Mouse (Mus musculus) olfactory bulb, adult 2 months (tissue): Measurements from ENCODE around the gene Chpf. TPM values are rescaled to one million over a fixed set of nuclear protein-coding genes. Genes with fewer than 3 reads are reported as not detected.

ENCODE experiments used
- H3K27ac ChIP-seq: fragments of 200-500 bp; 2 replicates; pipeline ENCODE4 v1.5.1; 2012; ENCODE audit warnings: low read depth, low read length; ENCODE audit not compliant: insufficient read depth
- H3K4me1 ChIP-seq: fragments of 200-500 bp; 2 replicates; pipeline ENCODE4 v1.6.1; 2012; ENCODE audit warnings: low read length; ENCODE audit not compliant: control insufficient read depth, insufficient read depth
- H3K4me3 ChIP-seq: fragments of 200-500 bp; 2 replicates; pipeline ENCODE4 v1.5.1; 2012; ENCODE audit warnings: mild to moderate bottlenecking, low read depth, low read length, moderate library complexity; ENCODE audit not compliant: insufficient read depth
- CTCF ChIP-seq: fragments of 200-500 bp; IDR thresholded peaks from 2 replicates; pipeline ENCODE4 v1.5.1; 2012; ENCODE audit warnings: low read depth, mild to moderate bottlenecking, low read length, moderate library complexity; ENCODE audit not compliant: insufficient read depth
- POLR2A ChIP-seq: fragments of 200-500 bp; IDR thresholded peaks from 2 replicates; pipeline ENCODE4 v1.6.1; 2012; ENCODE audit warnings: mild to moderate bottlenecking, low read depth, low read length, moderate library complexity; ENCODE audit not compliant: insufficient read depth
- WGBS: fragments of 180-500 bp; shearing (Covaris S2); methylation state at CpG from one replicate; pipeline ENCODE4 v1.1.7; 2018; 5-methylcytosine and 5-hydroxymethylcytosine counted together
- polyA plus RNA-seq: library from polyadenylated mRNA; stranded (reverse); fragments of >200 nt; gene quantifications from 2 replicates; pipeline ENCODE4 v1.2.4, GENCODE M21; 2012; ENCODE audit warnings: low replicate concordance; ENCODE audit not compliant: missing spikeins, insufficient read depth, insufficient read length

The Chpf gene
- polyA plus RNA-seq, 1 experiment, result not detected

DNA sequence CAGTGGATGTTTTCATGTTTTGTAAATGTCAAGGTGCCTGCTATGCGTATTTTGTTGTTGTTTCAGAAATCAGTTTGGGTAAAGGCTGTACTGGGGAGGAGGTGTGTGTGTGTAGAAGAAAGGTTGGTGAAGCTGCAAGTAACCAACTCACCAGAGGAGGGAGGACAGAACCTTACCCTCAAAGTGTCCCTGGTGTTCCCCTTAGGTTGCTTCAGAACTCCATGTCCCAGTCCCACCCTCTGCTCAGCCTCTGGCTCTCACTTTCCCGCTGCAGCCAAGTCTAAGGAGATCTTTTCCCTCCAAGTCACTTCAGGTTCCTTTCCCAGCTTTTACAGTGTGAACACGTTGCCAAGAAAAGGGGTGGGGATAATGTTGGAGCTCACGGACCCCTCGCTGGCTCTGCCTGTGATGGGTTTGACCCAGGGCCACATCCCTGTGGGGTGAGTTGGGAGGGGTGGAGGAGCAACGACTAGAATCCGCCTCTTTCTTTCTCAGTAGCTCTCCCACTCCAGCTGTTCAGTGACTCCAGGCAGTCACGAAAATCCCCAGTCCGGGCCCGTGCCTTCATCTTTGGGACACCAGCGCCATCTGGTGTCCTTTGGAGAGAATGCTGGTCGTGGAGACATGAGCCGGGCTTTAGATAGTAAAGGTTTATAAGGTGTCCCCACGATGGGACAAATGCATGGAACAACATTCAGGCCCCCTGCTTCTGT lies 11.7 kb downstream of the Chpf start:
- peak; percentile 97 for TF ChIP-seq CTCF
- TF ChIP-seq POLR2A, result no peak
- no peak overlapping the region for H3K27ac ChIP-seq

DNA sequence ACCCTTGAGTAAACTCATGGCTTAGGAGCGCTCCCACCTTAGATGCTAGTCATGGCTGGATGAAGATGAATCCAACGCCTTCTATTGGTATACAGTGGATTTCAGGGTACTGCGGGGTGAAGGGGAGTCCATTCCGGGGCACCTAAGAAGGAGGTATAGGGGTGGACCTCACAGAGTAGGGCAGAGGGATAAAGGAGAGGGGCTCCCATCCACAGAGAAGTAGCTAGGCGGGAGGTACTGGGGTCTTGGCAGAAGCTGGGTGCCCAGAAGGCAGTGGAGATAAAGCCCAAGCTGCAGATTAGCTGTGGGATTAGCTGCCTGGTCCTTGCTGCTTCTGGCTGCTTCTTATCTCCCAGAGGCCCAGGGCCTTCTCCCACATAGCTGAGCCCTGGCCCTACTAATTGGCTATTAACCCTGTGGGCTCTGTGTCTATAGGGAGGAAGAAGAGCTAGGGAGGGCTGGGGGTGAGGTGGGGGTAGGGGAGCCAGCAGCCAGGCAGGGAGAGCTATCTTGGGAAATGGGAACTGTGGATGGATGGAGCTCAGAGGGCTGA lies 15.4 kb downstream of the Chpf start:
- H3K4me3 ChIP-seq, result no peak overlapping the region
- H3K4me1 ChIP-seq, result peaks cover 14% of the 10 kb centered on the region
- TF ChIP-seq POLR2A (no peak), CTCF (no peak)
- H3K27ac ChIP-seq, result no peak overlapping the region
- 91% methylated on average over 5 of the region's 5 CpGs for WGBS

More for the DNA sequence above, 11.7 kb downstream of the Chpf start:
- 8% methylated on average over 14 of the region's 14 CpGs for WGBS
- Histone ChIP-seq H3K4me3 (no peak overlapping the region), H3K4me1 (peaks cover 7% of the 10 kb centered on the region)

DNA sequence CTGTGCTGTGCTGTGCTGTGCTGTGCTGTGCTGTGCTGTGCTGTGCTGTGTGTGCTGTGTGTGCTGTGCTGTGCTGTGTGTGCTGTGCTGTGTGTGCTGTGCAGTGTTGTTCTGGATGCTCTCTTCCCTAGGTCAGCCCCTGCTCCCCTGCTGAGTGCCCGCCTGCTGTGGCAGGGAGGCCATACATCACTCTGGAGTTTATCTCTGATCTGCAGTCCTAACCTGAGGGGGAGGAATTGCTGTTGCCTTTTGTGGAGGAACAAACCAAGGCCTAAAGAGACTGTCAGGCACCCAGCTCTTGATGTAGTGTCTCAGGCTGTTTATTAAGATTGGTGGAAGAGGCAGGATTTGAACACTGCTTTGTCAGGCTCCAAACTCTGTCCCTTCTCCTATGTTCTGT lies 16.5 kb downstream of the Chpf start:
- no peak for TF ChIP-seq POLR2A
- no peak for TF ChIP-seq CTCF
- Histone ChIP-seq H3K4me1 (peaks cover 22% of the 10 kb centered on the region), H3K4me3 (no peak overlapping the region), H3K27ac (no peak overlapping the region)
- 91% methylated on average over 1 of the region's 1 CpGs for WGBS

DNA sequence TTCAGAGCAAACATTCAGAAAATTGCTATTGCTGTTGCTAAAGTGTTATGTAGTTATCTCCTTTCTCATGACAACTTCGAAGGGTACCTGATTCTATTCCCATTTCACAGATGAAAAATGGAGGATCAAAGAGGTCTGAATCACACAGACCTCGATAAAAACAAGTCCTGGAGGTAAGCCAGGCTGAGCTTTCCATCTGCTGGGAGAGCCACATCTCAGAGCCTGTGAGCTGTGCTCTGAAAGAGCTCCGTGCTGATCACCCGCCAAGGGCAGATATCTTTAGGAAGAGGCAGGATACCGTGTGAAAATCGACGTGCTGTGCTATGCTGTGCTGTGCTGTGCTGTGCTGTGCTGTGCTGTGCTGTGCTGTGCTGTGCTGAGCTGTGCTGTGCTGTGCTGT lies 18.8 kb downstream of the Chpf start:
- no peak overlapping the region for H3K27ac ChIP-seq
- 48% methylated on average over 7 of the region's 7 CpGs for WGBS
- H3K4me3 ChIP-seq, result no peak overlapping the region
- no peak for TF ChIP-seq POLR2A
- no peak for TF ChIP-seq CTCF
- H3K4me1 ChIP-seq, result peaks cover 39% of the 10 kb centered on the region

DNA sequence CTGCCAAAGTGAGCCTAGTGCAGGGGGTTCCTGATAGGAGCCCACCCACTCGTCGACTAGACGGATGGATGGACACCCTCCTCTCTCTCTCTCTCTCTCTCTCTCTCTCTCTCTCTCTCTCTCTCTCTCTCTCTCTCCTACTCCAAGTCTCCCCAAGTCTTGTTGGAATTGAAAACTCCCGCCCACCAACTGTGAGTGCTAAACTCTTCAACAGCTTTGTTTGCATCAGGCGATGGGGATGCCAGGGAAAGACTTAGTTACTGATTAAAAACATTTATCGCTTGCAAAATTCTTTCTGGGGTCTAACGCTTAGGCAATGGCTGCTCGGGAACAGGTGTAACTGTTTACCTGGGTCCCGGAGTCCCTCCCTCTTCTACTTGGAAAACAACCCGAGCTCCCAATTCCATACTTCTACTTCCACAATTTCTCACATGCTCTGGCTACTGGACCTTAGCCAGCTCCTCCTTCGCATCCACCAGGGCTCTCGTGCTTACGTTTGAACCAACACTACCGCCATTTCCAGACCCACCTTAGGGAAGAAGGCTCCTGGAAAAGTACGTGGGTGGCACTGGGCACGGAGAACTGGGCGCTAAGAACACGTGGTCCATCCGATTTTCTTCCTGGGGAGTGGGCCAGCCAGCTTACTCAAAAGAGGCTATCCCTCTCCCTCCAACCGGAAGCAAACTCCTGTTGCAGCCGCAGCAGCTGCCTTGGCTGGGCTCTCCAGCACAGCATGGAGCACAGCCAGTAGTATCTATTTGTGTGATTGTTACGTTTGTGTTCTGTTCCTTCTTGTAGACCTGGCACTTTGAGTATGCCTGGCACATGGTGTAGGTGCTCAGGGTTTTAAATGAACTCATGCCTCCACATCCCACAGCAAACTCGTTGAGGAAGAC lies 20.1 kb downstream of the Chpf start:
- Histone ChIP-seq H3K27ac (no peak overlapping the region), H3K4me3 (peak overlapping the region; percentile 20), H3K4me1 (peaks cover 48% of the 10 kb centered on the region)
- no peak for TF ChIP-seq POLR2A
- 13% methylated on average over 23 of the region's 23 CpGs for WGBS

DNA sequence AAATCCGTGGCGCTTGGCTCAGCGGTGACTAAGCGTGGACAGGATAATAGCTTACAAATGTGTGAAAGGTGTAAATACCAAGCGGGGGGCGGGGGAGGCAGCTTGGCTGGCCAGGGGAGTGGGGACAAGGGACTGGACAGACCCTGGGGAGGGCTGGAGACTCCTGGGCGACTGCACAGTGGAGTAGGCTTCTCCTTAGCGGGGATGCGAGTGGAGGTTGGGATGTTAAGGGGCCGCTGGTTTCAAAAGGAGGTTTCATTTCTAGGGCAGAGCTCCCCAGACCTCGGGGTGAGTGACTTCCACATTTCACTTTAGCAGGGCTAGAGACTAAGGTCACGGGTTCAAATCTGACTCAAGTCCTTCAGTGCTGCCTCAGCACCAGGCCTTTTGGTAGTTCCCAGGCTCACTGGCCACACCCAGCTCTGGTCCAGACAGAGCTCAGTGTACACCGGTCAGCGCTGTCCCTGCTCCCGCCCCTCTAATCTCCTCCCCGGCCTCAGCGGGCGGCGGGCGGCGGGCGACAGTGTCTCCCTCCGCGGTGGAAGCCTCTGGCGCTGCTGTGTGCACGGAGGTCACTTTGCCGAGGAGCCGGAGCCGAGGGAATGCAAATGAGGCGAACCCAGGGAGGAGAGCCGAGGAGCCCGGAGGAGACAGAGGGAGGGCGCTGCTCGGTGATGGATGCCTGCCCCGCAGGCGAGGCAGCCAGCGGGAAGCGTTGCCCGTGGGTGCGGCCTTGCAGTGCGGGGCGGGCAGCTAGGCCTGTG lies 20.9 kb downstream of the Chpf start:
- 10% methylated on average over 42 of the region's 42 CpGs for WGBS
- H3K27ac ChIP-seq, result peak overlapping the region; percentile 33; the same call in 1 of the 2 replicates

DNA sequence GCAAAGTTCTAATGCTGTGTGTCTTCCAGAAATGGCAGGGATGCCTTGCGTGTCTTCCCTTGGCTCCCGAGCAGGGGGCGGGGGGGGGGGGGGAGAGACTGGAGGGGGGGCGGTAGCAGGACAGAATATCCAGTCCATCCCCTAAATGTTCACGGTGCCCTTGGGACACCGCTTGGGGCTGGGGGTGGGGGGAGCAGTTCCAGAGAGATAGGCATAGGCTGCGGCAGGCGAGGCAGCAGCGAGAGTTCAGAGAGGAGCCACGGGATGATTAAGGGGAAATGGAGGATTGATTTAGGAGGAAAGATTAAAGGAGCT lies 21.4 kb downstream of the Chpf start:
- H3K4me1 ChIP-seq, result peaks cover 57% of the 10 kb centered on the region
- no peak overlapping the region for H3K27ac ChIP-seq
- TF ChIP-seq POLR2A, result no peak
- no peak for TF ChIP-seq CTCF
- no peak overlapping the region for H3K4me3 ChIP-seq
- 13% methylated on average over 10 of the region's 10 CpGs for WGBS

More for the DNA sequence above, 20.9 kb downstream of the Chpf start:
- peaks cover 54% of the 10 kb centered on the region for H3K4me1 ChIP-seq
- H3K4me3 ChIP-seq, result peak overlapping the region; percentile 20
- TF ChIP-seq POLR2A, result no peak
- no peak for TF ChIP-seq CTCF

DNA sequence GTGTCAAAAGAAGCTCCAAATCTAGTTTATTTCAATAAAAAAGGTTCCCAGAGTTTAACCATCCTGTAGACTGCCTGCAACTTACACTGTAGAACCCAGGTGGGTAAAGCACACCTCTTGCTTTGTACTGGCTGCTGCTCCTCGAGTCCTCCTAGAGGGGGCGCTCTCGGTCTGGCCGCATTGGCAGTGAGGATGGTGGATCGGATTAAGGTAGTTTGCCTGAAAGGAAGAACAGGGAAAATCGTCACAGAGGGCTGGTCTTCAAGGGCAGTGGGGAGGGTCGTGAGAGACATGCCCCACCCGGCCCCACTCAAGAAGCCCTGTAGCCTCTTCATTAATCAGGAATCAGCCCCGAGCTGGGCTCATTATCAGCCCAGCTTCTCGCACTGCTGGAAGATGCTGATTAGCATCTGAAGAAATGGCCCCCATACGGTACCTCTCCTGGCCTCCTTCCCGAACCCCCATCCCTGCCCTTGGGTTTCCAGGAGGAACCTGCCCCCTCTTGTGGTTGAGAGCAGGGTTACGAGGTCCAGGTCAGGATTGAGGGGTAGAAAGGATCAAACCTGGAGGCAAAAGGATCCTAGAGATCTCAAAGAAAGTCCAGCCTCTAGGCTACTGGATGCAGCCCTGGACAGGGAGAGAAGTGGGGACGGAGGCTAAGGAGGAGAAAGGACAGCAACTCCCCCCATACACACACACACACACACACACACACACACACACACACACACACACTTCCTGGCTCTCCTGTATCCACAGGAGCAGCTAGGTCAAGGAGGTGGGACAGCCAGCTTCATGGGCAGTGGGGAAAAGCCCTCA lies 22.2 kb downstream of the Chpf start:
- Histone ChIP-seq H3K4me3 (no peak overlapping the region), H3K27ac (peak overlapping the region; percentile 41), H3K4me1 (peaks cover 64% of the 10 kb centered on the region)
- 27% methylated on average over 14 of the region's 14 CpGs for WGBS
- no peak for TF ChIP-seq POLR2A
- peak; percentile 49; the same call in 1 of the 2 replicates for TF ChIP-seq CTCF
